Mouse (Mus musculus): Measurements from ENCODE around the gene Erf. TPM values are rescaled to one million over a fixed set of nuclear protein-coding genes. Genes with fewer than 3 reads are reported as not detected.
A peak's percentile ranks its signal among the peaks of the same experiment; 100 is the strongest.

Gene Erf
- polyA plus RNA-seq, 1 experiment from 2014 or later, result 11.7 TPM

DNA sequence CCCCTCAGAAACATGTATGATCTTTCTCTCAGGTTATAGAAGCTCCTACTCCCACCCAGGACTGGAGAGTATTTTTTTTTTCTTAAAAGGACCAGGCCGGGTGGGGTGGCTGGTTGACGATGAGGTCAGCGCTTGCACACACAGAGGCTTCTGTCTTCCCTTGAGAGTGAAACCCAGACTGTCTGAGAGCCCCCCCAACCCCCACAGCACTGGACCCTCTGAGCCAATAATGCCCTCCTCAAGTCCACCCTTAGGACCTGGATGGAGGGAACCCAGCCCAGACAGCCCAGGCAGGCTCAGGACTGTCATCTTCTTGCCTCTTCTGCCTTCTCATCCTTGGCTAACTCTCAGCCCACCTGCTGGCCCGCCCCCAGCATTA is 3.8 kb downstream of the Erf start:
- Histone ChIP-seq H3K36me3 (ENCODE audit: control insufficient read depth, insufficient read depth, low read length) (peaks cover 15% of the 10 kb centered on the region; the same call in 1 of the 2 replicates), H3K27me3 (ENCODE audit: control insufficient read depth, insufficient read depth, low read length) (no peaks in the 10 kb centered on the region), H3K9me3 (ENCODE audit: control insufficient read depth, low read length) (no peaks in the 10 kb centered on the region), H3K4me2 (no peak overlapping the region; the same call in 1 of the 2 replicates), H3K4me1 (ENCODE audit: control insufficient read depth, insufficient read depth, low read length) (peaks cover 30% of the 10 kb centered on the region), H3K9ac (ENCODE audit: low read length) (peak overlapping the region; percentile 87; the same call in 1 of the 2 replicates), H3K4me3 (ENCODE audit: low read depth, low read length) (no peak overlapping the region), H3K27ac (ENCODE audit: low read depth, low read length) (no peak overlapping the region)
- ATAC-seq (ENCODE audit: low FRiP score) (no peak), DNase-seq (ENCODE audit: low spot score, missing footprints) (no peak)
- 71% methylated on average over 4 of the region's 4 CpGs for WGBS

GRCm38 (mm10) chr7:25246079-25246758 is 4.3 kb downstream of the Erf start:
- Histone ChIP-seq H3K27me3 (ENCODE audit: control insufficient read depth, insufficient read depth, low read length) (no peaks in the 10 kb centered on the region), H3K4me3 (ENCODE audit: low read depth, low read length) (no peak overlapping the region), H3K4me1 (ENCODE audit: control insufficient read depth, insufficient read depth, low read length) (peaks cover 25% of the 10 kb centered on the region), H3K36me3 (ENCODE audit: control insufficient read depth, insufficient read depth, low read length) (peaks cover 15% of the 10 kb centered on the region; the same call in 1 of the 2 replicates), H3K4me2 (no peak overlapping the region), H3K9me3 (ENCODE audit: control insufficient read depth, low read length) (no peaks in the 10 kb centered on the region), H3K9ac (ENCODE audit: low read length) (no peak overlapping the region; the same call in 1 of the 2 replicates), H3K27ac (ENCODE audit: low read depth, low read length) (no peak overlapping the region)
- 89% methylated on average over 20 of the region's 20 CpGs for WGBS
- DNase-seq (ENCODE audit: low spot score, missing footprints) (no peak), ATAC-seq (ENCODE audit: low FRiP score) (no peak)

DNA sequence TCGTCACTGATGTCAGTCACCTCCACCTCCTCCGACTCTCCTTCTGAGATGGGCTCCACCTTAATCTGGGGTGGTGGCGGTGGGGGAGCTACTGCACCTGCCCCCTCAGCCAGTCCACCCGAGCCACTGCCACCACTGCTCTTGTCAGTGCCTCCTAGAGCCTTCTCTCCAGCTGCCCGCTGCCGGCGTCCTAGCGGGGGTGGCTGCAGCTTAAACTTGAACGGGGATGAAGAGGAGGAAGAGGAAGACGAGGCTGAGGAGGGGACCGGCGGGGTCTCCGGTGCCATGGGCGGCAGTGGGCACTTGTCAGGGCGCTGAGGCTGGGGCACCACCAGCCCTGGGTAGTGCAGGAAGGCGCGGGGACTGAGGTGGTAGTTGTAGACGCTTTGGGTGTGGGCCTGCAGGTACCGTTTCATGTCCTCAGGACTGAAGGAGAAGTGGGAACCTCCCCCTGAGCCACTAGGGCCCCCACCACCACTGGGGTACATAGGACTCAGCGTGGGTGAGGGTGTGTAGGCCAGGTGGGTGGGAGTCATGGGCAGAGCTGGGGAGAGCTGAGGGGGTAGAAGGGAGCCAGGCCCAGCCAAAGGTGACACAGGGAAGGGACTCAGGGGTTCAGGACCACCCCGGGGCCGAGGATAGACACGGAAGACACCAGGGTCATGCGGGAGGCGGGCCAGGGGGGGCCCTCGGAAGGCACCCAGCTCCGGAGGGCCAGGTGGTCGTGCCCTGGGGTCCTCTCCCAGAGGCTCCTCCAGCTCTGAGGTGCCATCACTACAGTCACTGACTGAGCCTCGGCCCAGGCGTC is 5.8 kb downstream of the Erf start:
- WGBS, result 92% methylated on average over 30 of the region's 30 CpGs
- Histone ChIP-seq H3K27ac (ENCODE audit: low read depth, low read length) (no peak overlapping the region), H3K27me3 (ENCODE audit: control insufficient read depth, insufficient read depth, low read length) (no peaks in the 10 kb centered on the region), H3K4me2 (no peak overlapping the region), H3K4me1 (ENCODE audit: control insufficient read depth, insufficient read depth, low read length) (peaks cover 22% of the 10 kb centered on the region), H3K9ac (ENCODE audit: low read length) (no peak overlapping the region), H3K4me3 (ENCODE audit: low read depth, low read length) (no peak overlapping the region), H3K36me3 (ENCODE audit: control insufficient read depth, insufficient read depth, low read length) (peaks cover 15% of the 10 kb centered on the region; the same call in 1 of the 2 replicates), H3K9me3 (ENCODE audit: control insufficient read depth, low read length) (no peaks in the 10 kb centered on the region)
- DNase-seq (ENCODE audit: low spot score, missing footprints), result no peak
- ATAC-seq (ENCODE audit: low FRiP score), result no peak

GRCm38 (mm10) chr7:25243361-25243760 is 7.2 kb downstream of the Erf start:
- WGBS, result 93% methylated on average over 4 of the region's 4 CpGs
- Histone ChIP-seq H3K9ac (ENCODE audit: low read length) (no peak overlapping the region), H3K9me3 (ENCODE audit: control insufficient read depth, low read length) (no peaks in the 10 kb centered on the region), H3K4me3 (ENCODE audit: low read depth, low read length) (no peak overlapping the region), H3K27me3 (ENCODE audit: control insufficient read depth, insufficient read depth, low read length) (no peaks in the 10 kb centered on the region), H3K4me1 (ENCODE audit: control insufficient read depth, insufficient read depth, low read length) (peaks cover 17% of the 10 kb centered on the region), H3K27ac (ENCODE audit: low read depth, low read length) (no peak overlapping the region), H3K4me2 (no peak overlapping the region), H3K36me3 (ENCODE audit: control insufficient read depth, insufficient read depth, low read length) (peaks cover 15% of the 10 kb centered on the region; the same call in 1 of the 2 replicates)
- ATAC-seq (ENCODE audit: low FRiP score) (no peak), DNase-seq (ENCODE audit: low spot score, missing footprints) (no peak)

DNA sequence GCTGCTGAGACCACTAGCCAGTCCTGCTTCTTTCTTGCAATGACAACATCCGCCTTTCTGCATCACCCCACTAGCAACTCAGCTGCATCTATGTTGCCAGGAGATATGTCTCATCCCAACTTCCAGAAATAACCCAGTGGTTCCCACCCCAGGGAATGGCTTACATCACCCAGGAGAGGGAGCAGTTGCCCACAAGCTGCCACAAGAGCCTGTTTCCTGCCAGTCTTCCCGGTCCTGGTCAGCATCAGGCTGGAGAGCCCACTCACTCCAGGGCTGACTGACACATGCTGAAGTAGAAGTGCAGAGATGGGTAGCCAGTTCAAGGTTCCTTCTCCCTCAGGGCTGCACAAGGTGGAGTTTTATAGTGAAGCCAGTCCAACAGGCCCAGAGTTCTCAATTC is 9.5 kb downstream of the Erf start:
- Histone ChIP-seq H3K36me3 (ENCODE audit: control insufficient read depth, insufficient read depth, low read length) (peaks cover 15% of the 10 kb centered on the region; the same call in 1 of the 2 replicates), H3K27me3 (ENCODE audit: control insufficient read depth, insufficient read depth, low read length) (no peaks in the 10 kb centered on the region), H3K27ac (ENCODE audit: low read depth, low read length) (no peak overlapping the region), H3K4me3 (ENCODE audit: low read depth, low read length) (no peak overlapping the region), H3K4me2 (no peak overlapping the region), H3K9ac (ENCODE audit: low read length) (no peak overlapping the region), H3K9me3 (ENCODE audit: control insufficient read depth, low read length) (no peaks in the 10 kb centered on the region), H3K4me1 (ENCODE audit: control insufficient read depth, insufficient read depth, low read length) (peaks cover 9% of the 10 kb centered on the region)
- DNase-seq (ENCODE audit: low spot score, missing footprints) (peak; percentile 83), ATAC-seq (ENCODE audit: low FRiP score) (no peak)
- 39% methylated on average over 2 of the region's 2 CpGs for WGBS

DNA sequence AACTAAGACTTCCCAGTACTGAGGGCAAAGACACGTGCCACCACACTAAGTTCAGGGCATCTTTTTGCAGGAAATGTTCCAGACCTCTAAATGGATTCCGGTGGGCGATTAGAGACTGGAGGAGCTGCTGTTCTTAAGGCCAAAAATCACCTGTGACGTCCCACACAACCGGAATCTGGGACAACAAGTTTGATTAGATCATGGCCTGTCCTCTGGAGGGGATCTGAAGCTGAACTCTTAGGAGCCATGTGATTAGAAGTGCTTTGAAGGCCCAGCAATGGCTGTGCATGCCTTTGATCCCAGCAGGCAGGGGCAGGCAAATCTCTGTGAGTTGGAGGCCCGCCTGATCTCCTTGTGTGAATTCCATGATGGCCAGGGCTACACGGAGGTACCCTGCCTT is 9.9 kb downstream of the Erf start:
- 64% methylated on average over 7 of the region's 7 CpGs for WGBS
- Histone ChIP-seq H3K9me3 (ENCODE audit: control insufficient read depth, low read length) (no peaks in the 10 kb centered on the region), H3K4me3 (ENCODE audit: low read depth, low read length) (no peak overlapping the region), H3K36me3 (ENCODE audit: control insufficient read depth, insufficient read depth, low read length) (peaks cover 15% of the 10 kb centered on the region; the same call in 1 of the 2 replicates), H3K27me3 (ENCODE audit: control insufficient read depth, insufficient read depth, low read length) (no peaks in the 10 kb centered on the region), H3K4me2 (no peak overlapping the region), H3K9ac (ENCODE audit: low read length) (no peak overlapping the region), H3K4me1 (ENCODE audit: control insufficient read depth, insufficient read depth, low read length) (peaks cover 13% of the 10 kb centered on the region), H3K27ac (ENCODE audit: low read depth, low read length) (no peak overlapping the region)
- ATAC-seq (ENCODE audit: low FRiP score) (no peak), DNase-seq (ENCODE audit: low spot score, missing footprints) (no peak)

DNA sequence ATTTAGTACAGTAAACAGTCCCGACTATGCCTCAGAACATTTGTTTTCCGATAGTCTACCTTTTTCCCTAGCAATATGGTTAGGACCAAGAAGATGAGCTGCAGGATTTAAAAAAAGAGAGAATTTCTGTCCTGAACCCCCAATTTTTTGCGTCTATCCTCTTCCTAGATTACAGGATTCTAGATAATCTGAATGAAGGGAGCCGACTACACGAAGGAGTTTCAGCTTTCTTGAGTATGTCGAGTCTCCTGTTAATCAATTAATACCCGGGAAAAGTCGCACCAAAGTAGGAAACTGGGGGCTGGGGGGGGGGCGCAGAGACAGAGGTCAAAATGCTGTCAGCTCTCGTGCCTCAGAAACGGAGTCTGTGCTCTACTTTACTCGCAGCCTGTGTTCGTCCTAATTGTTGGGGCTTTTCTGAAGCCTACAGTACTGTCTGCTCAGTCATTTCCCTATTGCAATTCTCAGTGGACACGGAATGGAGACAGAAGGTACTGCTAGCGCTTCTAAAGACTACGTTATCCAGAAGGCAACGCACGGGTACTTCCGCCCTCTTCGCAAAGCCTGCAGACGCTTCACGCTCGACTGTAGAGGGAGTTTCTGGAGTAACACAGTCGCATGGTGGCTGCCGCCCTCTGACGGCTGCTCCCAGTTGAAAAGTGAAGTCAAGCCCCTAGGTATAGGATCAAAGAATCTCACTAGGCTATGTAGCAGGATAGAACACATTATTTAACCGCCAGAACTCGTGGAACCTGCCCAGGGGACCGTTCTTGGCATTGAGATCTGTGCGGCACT is 11.5 kb downstream of the Erf start:
- DNase-seq (ENCODE audit: low spot score, missing footprints) (peak; percentile 93), ATAC-seq (ENCODE audit: low FRiP score) (peak; percentile 52)
- no peaks in the 10 kb centered on the region for H3K27me3 ChIP-seq (ENCODE audit: control insufficient read depth, insufficient read depth, low read length)
- H3K27ac ChIP-seq (ENCODE audit: low read depth, low read length), result peak overlapping the region; percentile 25; the same call in 1 of the 2 replicates
- H3K4me3 ChIP-seq (ENCODE audit: low read depth, low read length), result peak overlapping the region; percentile 96
- peak overlapping the region; percentile 71 for H3K4me2 ChIP-seq
- peaks cover 15% of the 10 kb centered on the region for H3K4me1 ChIP-seq (ENCODE audit: control insufficient read depth, insufficient read depth, low read length)
- WGBS, result 5% methylated on average over 30 of the region's 30 CpGs
- peak overlapping the region; percentile 2; the same call in 1 of the 2 replicates for H3K9ac ChIP-seq (ENCODE audit: low read length)
- peaks cover 3% of the 10 kb centered on the region; the same call in 1 of the 2 replicates for H3K36me3 ChIP-seq (ENCODE audit: control insufficient read depth, insufficient read depth, low read length)
- no peaks in the 10 kb centered on the region for H3K9me3 ChIP-seq (ENCODE audit: control insufficient read depth, low read length)

DNA sequence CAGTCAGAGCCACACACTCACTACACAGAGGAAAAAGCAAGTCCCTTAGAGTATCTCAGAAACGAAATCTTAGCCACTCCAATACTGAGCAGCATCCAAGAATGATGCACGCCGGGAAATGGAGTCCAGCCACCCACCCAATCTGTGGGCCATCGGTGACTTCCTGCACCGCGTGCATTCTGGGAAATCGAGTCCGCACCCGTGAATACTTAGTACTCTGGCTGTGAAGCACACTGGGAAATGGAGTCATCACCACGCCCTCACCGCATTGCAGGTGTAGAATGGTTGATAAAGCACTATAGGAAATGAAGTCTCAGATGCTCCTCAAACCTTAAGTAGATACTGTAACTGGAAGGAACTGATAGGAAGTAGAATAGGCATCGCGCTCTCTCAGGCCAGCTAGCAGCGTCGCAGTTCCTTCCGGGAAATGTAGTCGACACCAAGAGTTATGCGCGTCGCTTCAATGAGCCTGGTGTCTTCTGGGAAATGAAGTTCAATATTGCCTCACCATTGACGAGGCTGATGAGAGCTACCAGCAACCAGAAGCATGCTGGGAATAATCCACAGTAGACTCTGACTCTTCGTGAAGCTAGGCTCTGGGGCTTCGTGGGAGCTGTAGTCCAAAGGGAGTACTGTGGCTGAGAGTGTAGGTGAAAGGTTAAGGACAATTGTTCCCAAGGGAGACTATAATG is 12.4 kb downstream of the Erf start:
- 0 out of 2 replicates have a peak overlapping the region, but pooled peaks have one; percentile 52 for H3K27ac ChIP-seq (ENCODE audit: low read depth, low read length)
- ATAC-seq (ENCODE audit: low FRiP score) (peak; percentile 93), DNase-seq (ENCODE audit: low spot score, missing footprints) (peak; percentile 99)
- under 1% methylated on average over 23 of the region's 23 CpGs for WGBS
- peak overlapping the region; percentile 71 for H3K4me2 ChIP-seq
- H3K4me3 ChIP-seq (ENCODE audit: low read depth, low read length), result peak overlapping the region; percentile 96
- peak overlapping the region; percentile 97 for H3K9ac ChIP-seq (ENCODE audit: low read length)
- H3K27me3 ChIP-seq (ENCODE audit: control insufficient read depth, insufficient read depth, low read length), result no peaks in the 10 kb centered on the region
- H3K36me3 ChIP-seq (ENCODE audit: control insufficient read depth, insufficient read depth, low read length), result peaks cover 5% of the 10 kb centered on the region; the same call in 1 of the 2 replicates
- H3K4me1 ChIP-seq (ENCODE audit: control insufficient read depth, insufficient read depth, low read length), result peaks cover 15% of the 10 kb centered on the region
- H3K9me3 ChIP-seq (ENCODE audit: control insufficient read depth, low read length), result no peaks in the 10 kb centered on the region
